7 mouse cellular contexts compared by ENCODE assay signal in the genomic region with DNA sequence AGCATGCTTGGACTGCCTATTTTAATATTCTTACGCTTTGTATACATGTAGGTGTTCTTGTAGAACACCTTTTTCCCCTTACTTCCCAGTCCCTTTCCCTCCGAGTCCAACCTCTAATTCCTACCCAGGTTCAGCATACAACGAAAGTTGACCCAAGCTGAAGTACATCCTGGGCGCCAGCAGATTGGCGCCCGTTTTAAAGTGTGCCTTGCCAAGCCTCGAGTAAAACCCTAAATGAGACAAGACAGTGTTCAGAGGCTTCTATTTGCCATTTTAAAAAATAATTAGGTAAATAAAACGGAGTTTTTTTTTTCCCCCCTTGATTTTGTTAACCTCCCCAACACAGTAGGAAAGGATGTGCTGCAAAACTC. TPM values are rescaled to one million over a fixed set of nuclear protein-coding genes. Genes with fewer than 3 reads are reported as not detected.
A peak's percentile ranks its signal among the peaks of the same experiment; 100 is the strongest.
DNase-seq lines count a peak whose midpoint lies in the region; ATAC-seq and TF ChIP-seq lines count a peak whose summit lies in the region.

No protein-coding gene starts in this region.

- TF ChIP-seq POLR2A in lung, adult 2 months (IDR thresholded peaks at IDR 0.05; ENCODE audit: borderline replicate concordance, extremely low read depth, low read depth, low read length), result no peak

- no peaks in the 10 kb centered on the region for H3K36me3 ChIP-seq in embryonic facial prominence, embryonic 14.5 days (ENCODE audit: control insufficient read depth, insufficient read depth, low read length)
- no peaks in the 10 kb centered on the region for H3K36me3 ChIP-seq in intestine, embryonic 16.5 days (ENCODE audit: control insufficient read depth, insufficient read depth, low read length)
- no peaks in the 10 kb centered on the region for H3K36me3 ChIP-seq in neural tube, embryonic 15.5 days

- H3K4me2 ChIP-seq in embryonic facial prominence, embryonic 14.5 days (ENCODE audit: low read depth, low read length), result peak overlapping the region; percentile 64
- H3K4me2 ChIP-seq in intestine, embryonic 16.5 days (ENCODE audit: low read depth, low read length), result peak overlapping the region; percentile 65
- peak overlapping the region; percentile 73 for H3K4me2 ChIP-seq in neural tube, embryonic 15.5 days

- peak overlapping the region; percentile 77 for H3K9ac ChIP-seq in embryonic facial prominence, embryonic 14.5 days (ENCODE audit: low read depth, low read length)
- peak overlapping the region; percentile 86 for H3K9ac ChIP-seq in intestine, embryonic 16.5 days (ENCODE audit: low read depth, low read length)
- H3K9ac ChIP-seq in neural tube, embryonic 15.5 days (replicated peaks), result peak overlapping the region; percentile 82

- WGBS in lung, adult 2 months, result 20% methylated on average over 8 of the region's 8 CpGs
- WGBS in embryonic facial prominence, embryonic 14.5 days, result 35% methylated on average over 8 of the region's 8 CpGs
- 41% methylated on average over 8 of the region's 8 CpGs for WGBS in intestine, embryonic 16.5 days
- WGBS in neural tube, embryonic 15.5 days, result 43% methylated on average over 8 of the region's 8 CpGs

- no peaks in the 10 kb centered on the region for H3K9me3 ChIP-seq in embryonic facial prominence, embryonic 14.5 days (ENCODE audit: control insufficient read depth, low read length)
- H3K9me3 ChIP-seq in intestine, embryonic 16.5 days (ENCODE audit: control insufficient read depth, low read length), result no peaks in the 10 kb centered on the region
- H3K9me3 ChIP-seq in neural tube, embryonic 15.5 days (replicated peaks), result no peaks in the 10 kb centered on the region

- no peak for DNase-seq in lung, adult 2 months
- DNase-seq in lung, postnatal 25 days (ENCODE audit: low spot score), result no peak
- DNase-seq in embryonic facial prominence, embryonic 14.5 days (ENCODE audit: low spot score), result no peak
- DNase-seq in urinary bladder, adult 2 months (ENCODE audit: low spot score), result no peak
- no peak for DNase-seq in right cerebral cortex, postnatal 25 days

- H3K27me3 ChIP-seq in embryonic facial prominence, embryonic 14.5 days (replicated peaks; ENCODE audit: control insufficient read depth, insufficient read depth, low read length), result no peaks in the 10 kb centered on the region
- no peaks in the 10 kb centered on the region for H3K27me3 ChIP-seq in intestine, embryonic 16.5 days (replicated peaks; ENCODE audit: control insufficient read depth, insufficient read depth, low read length)
- H3K27me3 ChIP-seq in neural tube, embryonic 15.5 days (replicated peaks), result 0 out of 2 replicates have a peak, but pooled peaks cover 2% of the 10 kb centered on the region

- H3K27ac ChIP-seq in embryonic facial prominence, embryonic 14.5 days (replicated peaks; ENCODE audit: low read depth, low read length), result peak overlapping the region; percentile 95
- peak overlapping the region; percentile 93 for H3K27ac ChIP-seq in intestine, embryonic 16.5 days (ENCODE audit: low read length)
- H3K27ac ChIP-seq in neural tube, embryonic 15.5 days (replicated peaks), result peak overlapping the region; percentile 89

- no peak for TF ChIP-seq CTCF in lung, adult 2 months (IDR thresholded peaks at IDR 0.05; ENCODE audit: insufficient read depth, low read length)

- H3K4me3 ChIP-seq in lung, adult 2 months (replicated peaks; ENCODE audit: extremely low read depth, low read depth, low read length), result peak overlapping the region; percentile 95
- H3K4me3 ChIP-seq in embryonic facial prominence, embryonic 14.5 days (ENCODE audit: low read depth, low read length), result peak overlapping the region; percentile 61
- H3K4me3 ChIP-seq in intestine, embryonic 16.5 days (ENCODE audit: low read length), result peak overlapping the region; percentile 72
- peak overlapping the region; percentile 58 for H3K4me3 ChIP-seq in neural tube, embryonic 15.5 days (replicated peaks)

- ATAC-seq in embryonic facial prominence, embryonic 14.5 days (ENCODE audit: low read depth), result no peak
- ATAC-seq in intestine, embryonic 16.5 days, result no peak
- peak; percentile 6; the same call in 1 of the 2 replicates for ATAC-seq in neural tube, embryonic 15.5 days (ENCODE audit: low FRiP score)

- H3K4me1 ChIP-seq in lung, adult 2 months (ENCODE audit: control insufficient read depth, insufficient read depth, low read length), result peaks cover 15% of the 10 kb centered on the region
- peaks cover 19% of the 10 kb centered on the region for H3K4me1 ChIP-seq in embryonic facial prominence, embryonic 14.5 days (ENCODE audit: control insufficient read depth, insufficient read depth, low read length)
- peaks cover 12% of the 10 kb centered on the region for H3K4me1 ChIP-seq in intestine, embryonic 16.5 days (ENCODE audit: control insufficient read depth, insufficient read depth, low read length)
- H3K4me1 ChIP-seq in neural tube, embryonic 15.5 days, result peaks cover 17% of the 10 kb centered on the region

RNA-seq across cellular contexts. Expression of a gene that starts 11.4 kb away (rescaled TPM):
- polyA plus RNA-seq in lung, adult 2 months (2012; rRNA removed), result 5.6 and 12.2 TPM in 2 replicates
- 17.5 and 19.3 TPM in 2 replicates for polyA plus RNA-seq in embryonic facial prominence, embryonic 14.5 days (2014; fragmentation: Nextera tagmentation; extraction: Ambion mirVana)
- polyA plus RNA-seq in intestine, embryonic 16.5 days (2015; fragmentation: Nextera tagmentation; extraction: Ambion mirVana), result 27.6 and 32.1 TPM in 2 replicates
- 49.4 and 53.0 TPM in 2 replicates for polyA plus RNA-seq in neural tube, embryonic 15.5 days (2015; fragmentation: Nextera tagmentation; extraction: Ambion mirVana)
- polyA plus RNA-seq in urinary bladder, adult 2 months (2012; rRNA removed), result 30.8 and 35.7 TPM in 2 replicates
